Mouse (Mus musculus) forebrain, postnatal 0 days (tissue): Measurements from ENCODE around the gene Mul1. TPM values are rescaled to one million over a fixed set of nuclear protein-coding genes. Genes with fewer than 3 reads are reported as not detected.

Experiments
- ATAC-seq: fragments of 200-750 bp; cut with Nextera tagmentation; 2 replicates; pipeline ENCODE4 v1.8.0; 2017; ENCODE audit warnings: mild to moderate bottlenecking, moderate library complexity
- DNase-seq: peaks from one replicate; pipeline ENCODE4 v3.0.0-alpha.2; 2015
- H3K27ac ChIP-seq: fragments of 300-500 bp; sonication (generic); 2 replicates; pipeline ENCODE4 v1.5.1; 2014; ENCODE audit warnings: low read depth, mild to moderate bottlenecking, antibody characterized with exemption, low read length, moderate library complexity, mixed read lengths
- H3K27me3 ChIP-seq: fragments of 300-500 bp; sonication (generic); 2 replicates; pipeline ENCODE4 v1.6.1; 2014; ENCODE audit warnings: mild to moderate bottlenecking, low read length, mixed read lengths; ENCODE audit not compliant: insufficient read depth
- H3K36me3 ChIP-seq: fragments of 300-500 bp; sonication (generic); 2 replicates; pipeline ENCODE4 v1.6.1; 2014; ENCODE audit warnings: mild to moderate bottlenecking, moderate library complexity; ENCODE audit not compliant: insufficient read depth
- H3K4me1 ChIP-seq: fragments of 300-500 bp; sonication (generic); 2 replicates; pipeline ENCODE4 v1.6.1; 2014; ENCODE audit warnings: antibody characterized with exemption; ENCODE audit not compliant: insufficient read depth
- H3K4me2 ChIP-seq: fragments of 300-500 bp; sonication (generic); 2 replicates; pipeline ENCODE4 v1.6.1; 2014; ENCODE audit warnings: low read depth, mild to moderate bottlenecking, moderate library complexity
- H3K4me3 ChIP-seq: fragments of 300-500 bp; sonication (generic); 2 replicates; pipeline ENCODE4 v1.5.1; 2014; ENCODE audit warnings: low read depth, low read length, mixed read lengths
- H3K9ac ChIP-seq: fragments of 300-500 bp; sonication (generic); 2 replicates; pipeline ENCODE4 v1.6.1; 2014; ENCODE audit warnings: mild to moderate bottlenecking
- H3K9me3 ChIP-seq: fragments of 300-500 bp; sonication (generic); 2 replicates; pipeline ENCODE4 v1.6.1; 2016; ENCODE audit warnings: low read length
- CTCF ChIP-seq: sonication (generic); IDR thresholded peaks from 2 replicates; pipeline ENCODE4 v1.5.1; 2016; ENCODE audit warnings: antibody characterized with exemption, control low read depth, low read depth
- WGBS: fragments of 180-500 bp; shearing (Covaris S2); extraction: QIAGEN DNeasy Blood & Tissue Kit; methylation state at CpG from one replicate; pipeline ENCODE4 v1.1.7; 2014; 5-methylcytosine and 5-hydroxymethylcytosine counted together
- polyA plus RNA-seq: library from polyadenylated mRNA; unstranded; fragments of >200 nt; fragmentation: Nextera tagmentation; extraction: Ambion mirVana; gene quantifications from 2 replicates; pipeline ENCODE4 v1.2.1, GENCODE M21; 2015
- total RNA-seq: library from RNA; depleted of rRNA; stranded (reverse); fragments of >200 nt; gene quantifications from 2 replicates; pipeline ENCODE4 v1.2.3, GENCODE M21; 2014

Gene Mul1
- total and polyA plus RNA-seq, 2 experiments from 2014 or later: 19.4 to 32.4 TPM

GRCm38 (mm10) chr4:138452306-138453096 is 18.0 kb downstream of the Mul1 start:
- DNase-seq (no peak), ATAC-seq (no peak)
- WGBS: 39% methylated on average over 15 of the region's 15 CpGs
- H3K9me3 ChIP-seq: no peaks in the 10 kb centered on the region
- peaks cover 16% of the 10 kb centered on the region for H3K4me1 ChIP-seq
- no peaks in the 10 kb centered on the region for H3K27me3 ChIP-seq
- no peak overlapping the region for H3K27ac ChIP-seq
- H3K4me3 ChIP-seq: no peak overlapping the region
- H3K4me2 ChIP-seq: no peak overlapping the region
- H3K9ac ChIP-seq: no peak overlapping the region
- TF ChIP-seq CTCF: no peak
- no peaks in the 10 kb centered on the region for H3K36me3 ChIP-seq

GRCm38 (mm10) chr4:138453097-138453752 is 18.8 kb downstream of the Mul1 start:
- Histone ChIP-seq H3K9ac (peak overlapping the region; percentile 86), H3K36me3 (no peaks in the 10 kb centered on the region), H3K4me2 (peak overlapping the region; percentile 96), H3K4me3 (peak overlapping the region; percentile 82), H3K27me3 (no peaks in the 10 kb centered on the region), H3K9me3 (no peaks in the 10 kb centered on the region), H3K27ac (peak overlapping the region; percentile 90), H3K4me1 (peaks cover 9% of the 10 kb centered on the region)
- TF ChIP-seq CTCF: no peak
- ATAC-seq (no peak), DNase-seq (no peak)
- 5% methylated on average over 18 of the region's 19 CpGs for WGBS

- no peak for TF ChIP-seq CTCF
- H3K27me3 ChIP-seq: no peaks in the 10 kb centered on the region
- peaks cover 5% of the 10 kb centered on the region for H3K4me1 ChIP-seq
- ATAC-seq (peak; percentile 82), DNase-seq (peak; percentile 81)
- H3K4me2 ChIP-seq: peak within 1 kb of the TSS; percentile 96
- 6% methylated on average over 27 of the region's 64 CpGs for WGBS
- H3K27ac ChIP-seq: peak within 1 kb of the TSS; percentile 90
- peak within 1 kb of the TSS; percentile 86 for H3K9ac ChIP-seq
- H3K4me3 ChIP-seq: peak within 1 kb of the TSS; percentile 82
- no peaks in the 10 kb centered on the region for H3K9me3 ChIP-seq
- no peaks in the 10 kb centered on the region for H3K36me3 ChIP-seq
Observed at GRCm38 (mm10) chr4:138453753-138454570, 19.5 kb downstream of the Mul1 start, which contains the start of gene Camk2n1. TSS of gene Camk2n1 (plus strand) at chr4:138454314.

GRCm38 (mm10) chr4:138454571-138455140 is 20.2 kb downstream of the Mul1 start:
- TF ChIP-seq CTCF: no peak
- peak overlapping the region; percentile 86 for H3K9ac ChIP-seq
- no peaks in the 10 kb centered on the region for H3K36me3 ChIP-seq
- DNase-seq (no peak), ATAC-seq (peak; percentile 65)
- H3K27me3 ChIP-seq: no peaks in the 10 kb centered on the region
- H3K27ac ChIP-seq: peak overlapping the region; percentile 90
- peak overlapping the region; percentile 96 for H3K4me2 ChIP-seq
- whole genome bisulfite sequencing: 4% methylated on average over 58 of the region's 78 CpGs
- H3K4me1 ChIP-seq: peaks cover 5% of the 10 kb centered on the region
- H3K4me3 ChIP-seq: peak overlapping the region; percentile 82
- H3K9me3 ChIP-seq: no peaks in the 10 kb centered on the region

GRCm38 (mm10) chr4:138455141-138455955 is 20.9 kb downstream of the Mul1 start:
- ATAC-seq (peak; percentile 11; the same call in 1 of the 2 replicates), DNase-seq (peak; percentile 37)
- Histone ChIP-seq H3K9ac (peak overlapping the region; percentile 86), H3K4me3 (peak overlapping the region; percentile 82), H3K4me2 (peak overlapping the region; percentile 96), H3K36me3 (no peaks in the 10 kb centered on the region; the same call in 1 of the 2 replicates), H3K27ac (peak overlapping the region; percentile 90), H3K4me1 (peaks cover 5% of the 10 kb centered on the region), H3K27me3 (no peaks in the 10 kb centered on the region), H3K9me3 (no peaks in the 10 kb centered on the region)
- 1% methylated on average over 58 of the region's 58 CpGs for WGBS
- no peak; the same call in 1 of the 2 replicates for TF ChIP-seq CTCF

- Histone ChIP-seq H3K4me1 (peaks cover 5% of the 10 kb centered on the region), H3K9me3 (no peaks in the 10 kb centered on the region), H3K27ac (peak overlapping the region; percentile 90; the same call in 1 of the 2 replicates), H3K36me3 (no peaks in the 10 kb centered on the region; the same call in 1 of the 2 replicates), H3K4me2 (peak overlapping the region; percentile 96), H3K27me3 (no peaks in the 10 kb centered on the region), H3K4me3 (peak overlapping the region; percentile 82), H3K9ac (peak overlapping the region; percentile 86)
- TF ChIP-seq CTCF: no peak
- DNase-seq (peak; percentile 41), ATAC-seq (no peak)
- 8% methylated on average over 15 of the region's 17 CpGs for WGBS
Observed at GRCm38 (mm10) chr4:138455956-138456341, 21.5 kb downstream of the Mul1 start.
